Mouse (Mus musculus): ENCODE results near the gene Ppfibp2.

Ppfibp2 gene

DNA sequence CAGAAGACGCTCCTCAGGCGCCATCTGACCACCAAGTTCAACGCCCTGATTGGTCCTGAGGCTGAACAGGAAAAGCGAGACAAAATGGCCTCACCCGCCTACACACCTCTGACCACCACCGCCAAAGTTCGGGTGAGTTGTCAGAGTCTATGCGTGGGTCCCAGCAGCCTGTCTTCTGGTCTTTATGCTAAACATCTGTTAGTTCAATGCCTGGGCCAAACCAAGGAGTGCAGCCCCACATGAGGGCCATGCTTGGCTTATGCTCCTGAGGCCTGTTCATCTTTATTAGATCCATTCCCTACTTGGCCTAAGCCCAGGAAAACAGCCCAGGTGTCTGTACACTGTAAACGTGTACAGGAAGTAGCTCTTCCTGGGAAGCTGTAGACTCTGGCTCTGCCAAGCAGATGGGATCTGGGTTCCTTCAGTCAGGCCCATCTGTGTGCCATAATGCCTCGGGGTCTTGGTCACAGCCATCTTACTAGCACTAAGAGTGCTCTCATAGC lies 148.0 kb downstream of the Ppfibp2 start:
- no peak for TF ChIP-seq GATA4 (IDR thresholded peaks at IDR 0.05; ENCODE audit: insufficient replicate concordance, low read length)

DNA sequence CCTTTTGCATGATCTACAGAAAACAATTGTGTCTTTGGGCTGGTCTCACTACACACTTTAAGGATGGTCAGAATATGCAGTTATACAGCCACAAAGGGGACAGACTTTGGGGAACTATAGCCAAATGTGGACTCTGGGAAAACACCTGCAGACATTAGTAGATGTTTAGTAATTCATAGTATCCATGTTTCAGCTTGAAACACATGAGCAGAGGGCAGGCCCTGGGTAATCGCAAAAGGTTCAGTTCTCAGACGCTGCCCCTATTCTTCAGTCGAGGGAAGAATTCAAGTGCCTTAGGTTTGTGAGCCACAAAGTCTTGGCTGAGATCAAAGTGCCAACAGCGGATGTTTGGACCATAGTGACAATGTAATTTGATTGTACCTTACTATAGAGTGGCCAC lies 149.4 kb downstream of the Ppfibp2 start:
- no peak for TF ChIP-seq GATA4 (IDR thresholded peaks at IDR 0.05; ENCODE audit: insufficient replicate concordance, low read length)

DNA sequence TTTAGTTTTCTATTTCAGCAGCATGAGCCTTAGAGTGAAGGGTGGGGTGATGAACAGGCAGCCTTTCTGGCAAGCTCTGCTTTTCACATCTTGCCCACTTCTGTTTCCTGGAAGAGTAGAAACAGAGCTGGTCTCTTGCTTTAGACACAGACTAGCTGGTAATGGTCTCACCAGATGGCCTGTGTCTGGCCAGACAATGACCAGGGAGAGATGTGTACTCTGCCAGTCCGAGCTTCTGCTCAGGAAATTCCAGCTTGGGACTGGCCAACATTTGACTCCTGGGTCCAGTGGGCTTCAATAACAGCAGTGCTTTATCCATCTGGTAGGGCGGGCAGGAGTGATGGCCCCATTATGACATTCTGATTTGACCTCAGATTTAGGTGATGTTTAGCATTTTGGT lies 150.1 kb downstream of the Ppfibp2 start:
- TF ChIP-seq GATA4 (IDR thresholded peaks at IDR 0.05; ENCODE audit: insufficient replicate concordance, low read length) = no peak

DNA sequence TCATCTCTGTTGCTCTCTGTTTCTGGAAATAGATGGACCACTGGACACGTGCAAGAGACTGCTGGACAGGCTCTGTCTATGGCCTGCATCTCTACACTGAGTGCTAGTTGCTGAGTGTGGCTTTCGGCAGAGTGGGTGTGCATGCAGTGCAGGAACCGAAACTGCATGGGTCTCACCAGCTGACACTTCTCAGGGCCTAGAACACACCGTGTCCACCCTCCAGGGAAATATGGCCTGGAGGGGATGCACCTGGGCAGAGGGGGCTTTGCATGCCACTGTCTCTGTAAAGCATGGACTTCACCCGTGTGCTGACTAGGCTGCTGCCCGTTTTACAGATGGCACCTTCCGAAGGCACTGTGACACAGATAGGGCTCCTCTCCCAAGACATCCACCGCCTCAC lies 151.0 kb downstream of the Ppfibp2 start:
- TF ChIP-seq GATA4 (IDR thresholded peaks at IDR 0.05; ENCODE audit: insufficient replicate concordance, low read length) = no peak

DNA sequence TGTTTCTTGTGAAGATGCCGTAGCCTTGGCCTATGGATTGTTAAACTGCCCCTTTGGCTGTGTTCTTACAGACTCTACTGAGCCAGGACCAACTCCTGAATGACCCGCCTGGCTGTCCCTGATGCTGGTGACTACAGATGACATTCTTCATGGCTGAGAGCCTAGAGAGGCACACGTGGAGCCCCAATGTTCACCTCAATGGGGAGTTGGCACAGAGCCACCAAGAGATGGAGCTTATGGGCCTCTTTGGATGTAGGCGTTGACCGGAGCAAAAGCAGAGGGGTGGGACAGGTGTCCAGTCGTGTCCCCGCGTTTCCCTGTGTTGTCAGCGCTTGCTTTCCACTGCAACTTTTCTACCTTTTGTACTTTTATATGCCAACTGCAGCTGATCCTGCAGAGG lies 152.5 kb downstream of the Ppfibp2 start:
- no peak for TF ChIP-seq GATA4 (IDR thresholded peaks at IDR 0.05; ENCODE audit: insufficient replicate concordance, low read length)

DNA sequence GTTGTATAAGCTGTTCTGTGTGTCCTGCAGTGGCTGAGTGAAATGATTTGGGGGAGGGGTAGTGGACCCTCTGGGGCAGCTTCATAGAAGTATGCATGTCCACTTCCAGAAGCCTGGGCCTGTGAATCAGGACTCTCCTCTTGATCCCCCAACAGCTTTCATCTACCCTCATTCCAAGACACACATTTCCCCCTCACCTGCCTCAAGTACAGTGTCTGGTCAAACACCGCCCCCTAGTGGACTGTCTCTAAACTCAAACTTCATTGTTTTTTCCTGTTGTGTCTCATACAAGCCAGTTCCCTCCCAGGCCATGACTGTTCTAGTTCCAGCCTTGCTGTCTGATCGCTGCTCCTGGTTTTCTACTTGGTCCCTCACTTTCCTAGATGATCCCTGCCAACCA lies 152.9 kb downstream of the Ppfibp2 start:
- TF ChIP-seq GATA4 (IDR thresholded peaks at IDR 0.05; ENCODE audit: insufficient replicate concordance, low read length) = no peak

DNA sequence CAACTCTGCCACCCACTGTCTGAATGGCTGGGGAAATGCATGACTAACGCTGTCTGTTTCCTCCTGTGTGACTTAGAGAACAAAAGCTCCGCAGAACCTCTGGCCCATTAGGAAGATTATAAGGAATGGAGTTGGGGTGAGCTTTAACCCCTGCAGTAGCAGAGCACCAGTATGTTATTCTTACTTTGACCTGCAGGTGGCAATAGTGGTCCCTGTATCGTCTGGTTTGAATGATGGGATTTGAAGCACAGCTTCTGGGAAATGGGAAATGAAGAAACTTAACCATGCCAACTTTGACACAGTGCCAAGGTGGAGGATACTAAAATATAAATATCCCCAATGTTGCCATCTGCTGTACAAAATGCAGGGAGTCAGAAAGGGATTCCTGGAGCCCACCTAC lies 154.3 kb downstream of the Ppfibp2 start:
- TF ChIP-seq GATA4 (IDR thresholded peaks at IDR 0.05; ENCODE audit: insufficient replicate concordance, low read length) = no peak

DNA sequence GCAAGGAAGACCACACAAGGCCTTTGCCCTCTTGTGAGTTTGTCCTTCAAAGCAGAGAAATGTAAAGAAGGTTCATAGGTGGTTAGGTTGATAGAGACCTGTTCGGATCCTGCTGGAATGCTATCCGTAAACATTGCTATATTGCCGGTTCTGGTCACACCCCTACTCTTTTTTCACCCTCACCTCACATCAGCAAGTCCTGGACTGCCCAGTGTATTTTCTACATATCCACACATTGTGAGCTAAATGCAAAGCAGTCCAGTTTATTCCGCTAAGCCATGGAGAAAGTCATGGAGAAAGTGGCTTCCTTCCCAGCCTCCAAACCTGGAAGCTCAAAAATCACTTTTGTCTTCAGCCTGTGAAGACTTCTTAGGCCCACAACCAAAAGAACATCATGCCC lies 154.7 kb downstream of the Ppfibp2 start:
- no peak for TF ChIP-seq GATA4 (IDR thresholded peaks at IDR 0.05; ENCODE audit: insufficient replicate concordance, low read length)

DNA sequence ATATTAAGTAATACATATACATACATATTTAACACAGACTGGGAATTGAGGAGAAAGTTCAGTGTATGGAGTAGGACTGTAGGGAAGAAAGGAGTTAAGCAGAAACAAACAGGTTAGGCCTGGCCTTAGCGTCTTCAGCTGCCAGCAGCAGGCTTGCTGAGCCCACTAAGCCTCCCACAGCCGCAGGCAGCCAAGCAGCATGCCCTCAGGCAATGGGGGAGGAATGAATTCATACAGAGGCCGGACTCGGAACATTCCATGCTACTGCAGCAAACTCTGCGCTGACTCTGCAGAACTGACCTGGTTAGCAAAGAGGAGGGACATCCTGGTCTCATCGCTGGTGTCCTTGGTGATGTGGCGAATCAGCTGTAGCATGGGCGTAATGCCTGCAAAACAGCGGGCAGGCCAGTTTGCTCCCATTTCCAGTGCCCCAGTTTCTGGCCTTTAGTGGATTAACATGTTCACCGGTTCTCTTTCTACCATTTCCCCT lies 157.1 kb downstream of the Ppfibp2 start:
- TF ChIP-seq GATA4 (IDR thresholded peaks at IDR 0.05; ENCODE audit: insufficient replicate concordance, low read length) = no peak

DNA sequence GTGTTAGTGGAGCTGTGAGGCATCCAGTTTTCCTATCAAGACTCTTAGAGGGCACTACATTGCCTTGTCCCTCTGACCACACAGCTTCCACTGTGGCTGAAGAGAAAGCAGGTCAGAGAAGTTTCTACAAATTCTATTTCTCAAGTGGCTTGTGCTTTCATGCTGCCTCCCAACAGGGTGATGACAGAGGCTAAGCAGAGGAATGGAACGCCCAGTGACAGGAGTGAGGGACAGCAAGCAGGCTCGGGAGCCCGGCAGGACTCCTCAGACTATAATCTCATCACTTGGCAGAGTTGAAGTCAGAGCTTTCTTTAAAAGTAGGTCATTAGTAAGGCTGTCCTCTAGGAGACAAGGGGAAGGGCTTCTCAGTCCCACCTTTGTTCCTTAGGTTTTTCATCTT lies 160.9 kb downstream of the Ppfibp2 start:
- TF ChIP-seq GATA4 (IDR thresholded peaks at IDR 0.05; ENCODE audit: insufficient replicate concordance, low read length) = no peak

DNA sequence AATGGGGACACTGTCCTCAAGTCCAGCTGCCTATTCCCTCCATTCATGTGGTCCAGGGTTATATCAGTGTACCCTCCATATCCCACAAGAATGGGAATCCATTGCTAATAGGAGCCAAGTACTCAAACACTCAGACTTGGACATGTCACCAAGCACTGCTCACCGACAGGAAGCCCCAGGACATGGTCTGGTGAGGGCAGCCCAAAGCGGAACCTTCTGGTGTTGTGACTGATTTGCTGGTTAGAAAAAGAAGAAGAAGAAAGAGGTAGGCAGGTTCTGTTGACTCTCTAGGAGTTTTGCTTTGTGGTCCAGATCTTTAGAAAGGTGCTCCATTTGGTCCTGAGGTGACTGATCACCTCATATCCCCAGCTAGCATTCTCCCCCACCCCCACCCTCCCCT lies 161.7 kb downstream of the Ppfibp2 start:
- no peak for TF ChIP-seq GATA4 (IDR thresholded peaks at IDR 0.05; ENCODE audit: insufficient replicate concordance, low read length)

DNA sequence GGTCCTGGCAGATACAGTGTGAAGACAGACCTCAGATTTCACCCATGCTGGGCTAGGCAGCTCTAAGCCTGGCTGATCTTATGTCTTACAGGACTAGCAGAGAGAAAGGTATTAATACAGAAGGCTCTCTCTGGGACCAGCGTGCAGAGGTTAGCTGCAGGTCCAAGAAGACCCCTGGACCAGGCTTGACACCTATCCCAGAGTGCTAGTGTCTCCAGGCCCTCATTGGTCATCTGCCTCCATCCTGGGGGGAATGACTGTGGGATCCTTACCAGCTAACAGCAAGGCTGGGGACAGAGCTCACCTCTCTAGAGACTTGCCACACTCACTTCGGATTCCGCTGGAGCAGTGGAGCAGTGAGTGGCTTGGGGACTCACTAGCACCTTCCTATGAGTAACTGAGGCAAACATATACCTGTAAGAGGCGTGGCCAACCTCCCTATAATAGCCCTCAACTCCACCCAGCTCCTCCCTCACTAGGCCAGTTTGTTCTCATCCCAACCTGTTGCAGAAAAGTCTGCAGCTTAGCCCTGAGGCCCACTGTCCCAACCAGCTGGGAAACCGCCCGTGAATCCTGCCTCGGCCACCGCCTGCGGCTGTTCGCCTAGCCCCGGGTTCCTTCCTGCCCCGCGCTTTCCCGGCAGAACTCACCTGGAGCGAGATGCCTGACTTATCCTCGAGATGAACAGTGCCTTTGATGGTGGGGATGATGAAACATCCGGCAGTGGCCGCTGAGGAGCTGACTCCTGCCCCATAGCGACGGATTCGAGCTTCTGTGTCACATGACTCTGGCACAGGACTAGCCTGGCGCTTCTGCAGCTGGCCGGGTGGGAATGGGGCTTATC lies 162.5 kb downstream of the Ppfibp2 start, which contains the start of gene Cyb5r2:
Gene Cyb5r2, minus strand, starts transcription at position 725 of the 844 bp plus-strand sequence.
- TF ChIP-seq GATA4 (IDR thresholded peaks at IDR 0.05; ENCODE audit: insufficient replicate concordance, low read length) = no peak

DNA sequence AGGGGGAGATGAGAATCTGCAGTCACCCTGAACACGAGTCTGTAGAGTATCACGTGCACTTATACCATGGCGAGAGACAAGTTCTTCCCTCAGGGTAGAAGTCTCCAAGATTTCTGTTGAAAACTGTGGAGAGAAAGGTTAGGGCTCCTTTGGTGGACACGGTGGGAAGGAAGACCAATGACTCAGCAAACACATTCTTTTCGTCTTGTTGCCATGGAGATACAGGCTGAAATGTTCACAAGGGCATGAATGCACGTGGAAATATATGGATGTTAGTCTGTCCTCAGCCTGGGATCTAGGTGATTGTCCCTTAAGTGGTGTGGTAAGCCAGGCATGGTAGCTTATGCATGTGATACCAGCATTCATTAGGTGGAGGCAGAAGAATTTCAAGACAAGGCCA lies 175.8 kb downstream of the Ppfibp2 start:
- no peak for TF ChIP-seq GATA4 (IDR thresholded peaks at IDR 0.05; ENCODE audit: insufficient replicate concordance, low read length)

DNA sequence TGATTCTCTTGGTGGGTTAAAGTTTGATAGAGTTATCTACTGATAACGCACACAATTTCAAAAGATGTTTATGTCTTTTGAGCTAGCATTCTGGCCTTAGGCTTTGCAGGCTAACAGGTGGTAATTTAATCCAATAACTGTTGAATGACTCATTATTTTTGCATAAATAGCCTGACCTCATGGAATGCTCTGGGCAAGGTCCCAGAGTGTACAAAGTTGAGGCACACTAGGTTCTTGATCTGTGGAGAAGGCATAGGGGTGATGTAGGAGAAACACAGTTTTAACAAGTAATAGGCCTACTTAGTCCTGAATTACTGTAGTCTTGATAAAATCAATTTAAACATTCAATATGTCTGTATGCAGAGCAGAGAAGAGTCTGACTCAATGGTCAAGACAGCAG lies 183.2 kb downstream of the Ppfibp2 start:
- TF ChIP-seq GATA4 (IDR thresholded peaks at IDR 0.05; ENCODE audit: insufficient replicate concordance, low read length) = no peak

DNA sequence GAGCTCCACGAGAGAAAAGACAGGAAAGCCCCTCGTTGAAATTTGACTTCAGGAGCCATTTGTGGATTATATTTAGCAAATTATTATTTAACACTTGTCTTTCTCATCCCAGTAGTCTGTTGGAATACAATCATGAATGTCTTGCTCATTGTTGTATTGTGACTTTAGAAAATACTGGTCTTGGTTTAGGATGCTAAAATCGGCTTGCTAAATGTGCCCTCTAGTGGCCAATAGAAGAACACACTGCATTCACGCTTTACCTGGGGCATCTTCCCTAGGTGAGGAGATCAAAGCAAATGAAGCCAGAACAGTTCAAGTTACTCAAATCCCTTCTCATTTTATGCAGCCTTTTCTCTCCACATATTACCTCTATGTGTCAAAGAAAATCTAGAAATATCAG lies 184.6 kb downstream of the Ppfibp2 start:
- no peak for TF ChIP-seq GATA4 (IDR thresholded peaks at IDR 0.05; ENCODE audit: insufficient replicate concordance, low read length)

DNA sequence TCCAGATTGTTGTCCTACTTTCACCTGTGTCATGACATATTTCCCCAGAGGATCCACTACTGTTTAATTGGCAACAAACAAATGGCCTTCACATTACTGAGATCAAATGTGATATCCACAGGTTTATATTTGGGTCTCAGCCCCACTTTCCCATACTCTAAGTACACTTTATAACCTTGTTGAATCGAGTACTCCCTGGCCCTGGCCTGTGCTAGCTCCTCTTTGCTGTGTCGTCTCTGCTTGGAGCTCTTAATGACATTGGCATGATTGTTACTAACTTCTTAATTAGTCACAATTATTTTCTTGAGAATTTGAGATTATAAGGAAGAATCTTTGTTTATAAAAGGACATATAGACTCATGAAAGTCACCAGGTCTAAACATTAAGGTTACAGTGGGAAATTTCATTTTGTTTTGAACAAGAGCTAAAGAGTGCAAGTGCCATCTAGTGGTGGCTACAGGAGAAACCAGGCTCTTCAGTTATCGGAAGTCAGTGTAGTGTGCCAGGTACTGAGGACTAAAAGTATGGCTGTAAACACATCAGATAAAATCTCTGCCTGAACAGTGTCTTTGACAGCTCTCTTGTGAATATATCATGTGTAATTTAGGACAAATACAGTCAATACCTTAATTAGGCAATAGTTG lies 193.1 kb downstream of the Ppfibp2 start:
- no peak for TF ChIP-seq GATA4 (IDR thresholded peaks at IDR 0.05; ENCODE audit: insufficient replicate concordance, low read length)

Data from liver, adult (tissue).